Mouse (Mus musculus) liver, embryonic 11.5 days (tissue): ENCODE data around the gene Fndc11. TPM values are rescaled to one million over a fixed set of nuclear protein-coding genes. Genes with fewer than 3 reads are reported as not detected.

Source experiments
- ATAC-seq: fragments of 200-750 bp; cut with Nextera tagmentation; replicated peaks from 2 replicates; pipeline ENCODE4 v1.8.0; 2017; ENCODE audit warnings: moderate number of reproducible peaks, mild to moderate bottlenecking, moderate TSS enrichment, moderate library complexity; ENCODE audit not compliant: low FRiP score
- DNase-seq: peaks from one replicate; pipeline ENCODE4 v3.0.0-alpha.2; 2017; ENCODE audit warnings: low spot score
- H3K27ac ChIP-seq: fragments of 300-500 bp; sonication (generic); 2 replicates; pipeline ENCODE4 v1.5.1; 2014; ENCODE audit warnings: mild to moderate bottlenecking, low read depth, low read length, control low read depth
- H3K27me3 ChIP-seq: fragments of 300-500 bp; sonication (generic); replicated peaks from 2 replicates; pipeline ENCODE4 v1.6.1; 2014; ENCODE audit warnings: low read length, mixed read lengths; ENCODE audit not compliant: control insufficient read depth, insufficient read depth
- H3K36me3 ChIP-seq: fragments of 300-500 bp; sonication (generic); 2 replicates; pipeline ENCODE4 v1.6.1; 2014; ENCODE audit warnings: mild to moderate bottlenecking, low read length, moderate library complexity, mixed read lengths; ENCODE audit not compliant: control insufficient read depth, insufficient read depth
- H3K4me1 ChIP-seq: fragments of 300-500 bp; sonication (generic); replicated peaks from 2 replicates; pipeline ENCODE4 v1.6.1; 2014; ENCODE audit warnings: low read length, mixed read lengths; ENCODE audit not compliant: control insufficient read depth, insufficient read depth
- H3K4me2 ChIP-seq: fragments of 300-500 bp; sonication (generic); 2 replicates; pipeline ENCODE4 v1.6.1; 2014; ENCODE audit warnings: mild to moderate bottlenecking, control low read depth, moderate library complexity
- H3K4me3 ChIP-seq: fragments of 300-500 bp; sonication (generic); 2 replicates; pipeline ENCODE4 v1.5.1; 2014; ENCODE audit warnings: low read depth, low read length, control low read depth
- H3K9ac ChIP-seq: fragments of 300-500 bp; sonication (generic); 2 replicates; pipeline ENCODE4 v1.6.1; 2014; ENCODE audit warnings: low read depth, low read length, control low read depth
- H3K9me3 ChIP-seq: fragments of 300-500 bp; sonication (generic); 2 replicates; pipeline ENCODE4 v1.6.1; 2016; ENCODE audit warnings: low read length, inconsistent platforms, mixed read lengths; ENCODE audit not compliant: control insufficient read depth
- WGBS: fragments of 180-500 bp; shearing (Covaris S2); extraction: QIAGEN DNeasy Blood & Tissue Kit; methylation state at CpG from one replicate; pipeline ENCODE4 v1.1.7; 2014; 5-methylcytosine and 5-hydroxymethylcytosine counted together
- polyA plus RNA-seq: library from polyadenylated mRNA; unstranded; fragments of >200 nt; fragmentation: Nextera tagmentation; extraction: Ambion mirVana; gene quantifications from 2 replicates; pipeline ENCODE4 v1.2.1, GENCODE M21; 2014

Fndc11 gene
- polyA plus RNA-seq, 1 experiment from 2014 or later = 0.34 TPM

GRCm38 (mm10) chr2:181228335-181228734 lies 8.5 kb downstream of the Fndc11 start:
- no peaks in the 10 kb centered on the region for H3K27me3 ChIP-seq
- ATAC-seq (no peak), DNase-seq (no peak)
- H3K9ac ChIP-seq = no peak overlapping the region
- H3K27ac ChIP-seq = no peak overlapping the region
- H3K4me2 ChIP-seq = no peak overlapping the region
- no peak overlapping the region for H3K4me3 ChIP-seq
- H3K4me1 ChIP-seq = no peaks in the 10 kb centered on the region
- 54% methylated on average over 1 of the region's 1 CpGs for WGBS
- H3K9me3 ChIP-seq = no peaks in the 10 kb centered on the region
- no peaks in the 10 kb centered on the region; the same call in 1 of the 2 replicates for H3K36me3 ChIP-seq

DNA sequence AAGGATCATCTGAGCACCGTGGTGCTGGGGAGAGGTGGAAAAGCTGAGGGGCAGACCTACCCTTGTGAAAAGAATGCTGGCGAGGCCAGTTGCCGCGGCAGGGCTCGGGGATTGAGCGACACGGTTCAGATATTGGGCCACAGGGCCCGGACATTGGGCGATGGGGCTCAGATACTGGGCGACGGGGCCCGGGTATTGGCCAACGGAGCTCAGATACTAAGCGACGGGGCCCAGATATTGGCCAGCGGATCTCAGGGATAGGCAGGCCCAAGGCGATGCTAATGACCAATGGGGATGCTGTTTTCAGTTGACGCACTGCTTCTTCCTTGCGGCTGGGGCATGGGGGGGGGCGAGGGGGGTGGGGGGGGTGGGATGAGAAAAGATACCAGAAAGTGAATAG lies 11.4 kb downstream of the Fndc11 start:
- H3K9me3 ChIP-seq = no peaks in the 10 kb centered on the region
- DNase-seq (no peak), ATAC-seq (no peak)
- no peak overlapping the region for H3K27ac ChIP-seq
- no peaks in the 10 kb centered on the region for H3K27me3 ChIP-seq
- no peaks in the 10 kb centered on the region; the same call in 1 of the 2 replicates for H3K36me3 ChIP-seq
- H3K9ac ChIP-seq = no peak overlapping the region
- H3K4me2 ChIP-seq = no peak overlapping the region
- no peaks in the 10 kb centered on the region for H3K4me1 ChIP-seq
- no peak overlapping the region for H3K4me3 ChIP-seq
- WGBS = 78% methylated on average over 20 of the region's 20 CpGs

DNA sequence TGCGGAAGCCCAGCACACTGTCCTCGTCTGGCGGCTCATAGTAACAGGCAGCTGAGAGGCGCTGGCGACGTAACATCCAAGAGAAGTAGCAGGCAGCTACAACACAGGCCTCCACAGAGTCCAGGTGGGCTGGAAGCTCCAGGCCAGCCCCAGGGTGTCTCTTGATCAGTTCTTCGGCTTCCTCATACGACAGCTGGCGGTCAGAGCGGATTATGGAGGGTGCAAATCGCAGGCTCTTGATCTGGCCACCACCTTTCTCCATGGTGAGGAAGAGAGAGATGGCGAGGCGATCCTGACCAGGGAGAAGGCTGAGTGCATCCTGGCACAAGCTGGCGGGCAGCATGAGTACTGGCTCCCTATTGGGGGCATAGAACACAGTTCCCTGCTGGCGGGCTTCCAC lies 13.6 kb downstream of the Fndc11 start:
- Histone ChIP-seq H3K36me3 (no peaks in the 10 kb centered on the region; the same call in 1 of the 2 replicates), H3K9me3 (no peaks in the 10 kb centered on the region), H3K4me3 (no peak overlapping the region), H3K4me2 (no peak overlapping the region), H3K27ac (no peak overlapping the region), H3K27me3 (no peaks in the 10 kb centered on the region), H3K4me1 (no peaks in the 10 kb centered on the region), H3K9ac (no peak overlapping the region)
- ATAC-seq = no peak
- 90% methylated on average over 15 of the region's 15 CpGs for WGBS
- DNase-seq = no peak

DNA sequence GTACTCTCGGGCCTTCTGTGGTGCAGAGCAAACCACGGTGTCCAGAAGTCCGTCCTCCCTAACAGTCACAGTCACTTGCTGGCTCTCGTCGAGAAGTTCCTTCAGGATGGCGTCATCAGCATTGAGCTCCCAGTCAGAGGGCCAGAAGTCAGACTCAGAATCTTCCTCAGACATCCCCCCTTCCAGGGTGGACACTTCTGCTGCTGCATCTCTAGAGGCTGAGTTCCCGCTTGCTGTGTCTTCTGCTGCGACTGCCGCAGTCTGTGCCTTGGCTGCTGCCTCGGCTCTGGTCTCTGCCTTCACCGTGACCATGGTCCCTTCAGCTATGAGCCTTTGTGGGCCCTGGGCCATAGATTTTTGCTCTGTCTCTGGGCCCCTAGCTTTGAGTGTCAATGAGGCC lies 14.9 kb downstream of the Fndc11 start:
- Histone ChIP-seq H3K27ac (no peak overlapping the region), H3K4me1 (no peaks in the 10 kb centered on the region), H3K36me3 (no peaks in the 10 kb centered on the region; the same call in 1 of the 2 replicates), H3K9me3 (no peaks in the 10 kb centered on the region), H3K4me2 (no peak overlapping the region), H3K9ac (no peak overlapping the region), H3K4me3 (no peak overlapping the region), H3K27me3 (no peaks in the 10 kb centered on the region)
- no peak for ATAC-seq
- DNase-seq = no peak
- 86% methylated on average over 11 of the region's 11 CpGs for WGBS

- Histone ChIP-seq H3K9ac (no peak overlapping the region), H3K27ac (no peak overlapping the region), H3K27me3 (no peaks in the 10 kb centered on the region), H3K4me1 (no peaks in the 10 kb centered on the region; the same call in 1 of the 2 replicates), H3K4me3 (no peak overlapping the region), H3K36me3 (no peaks in the 10 kb centered on the region; the same call in 1 of the 2 replicates), H3K9me3 (no peaks in the 10 kb centered on the region), H3K4me2 (no peak overlapping the region)
- no peak for ATAC-seq
- 83% methylated on average over 23 of the region's 23 CpGs for WGBS
- no peak for DNase-seq
These were observed 16.1 kb downstream of the Fndc11 start for GRCm38 (mm10) chr2:181235681-181236566.

DNA sequence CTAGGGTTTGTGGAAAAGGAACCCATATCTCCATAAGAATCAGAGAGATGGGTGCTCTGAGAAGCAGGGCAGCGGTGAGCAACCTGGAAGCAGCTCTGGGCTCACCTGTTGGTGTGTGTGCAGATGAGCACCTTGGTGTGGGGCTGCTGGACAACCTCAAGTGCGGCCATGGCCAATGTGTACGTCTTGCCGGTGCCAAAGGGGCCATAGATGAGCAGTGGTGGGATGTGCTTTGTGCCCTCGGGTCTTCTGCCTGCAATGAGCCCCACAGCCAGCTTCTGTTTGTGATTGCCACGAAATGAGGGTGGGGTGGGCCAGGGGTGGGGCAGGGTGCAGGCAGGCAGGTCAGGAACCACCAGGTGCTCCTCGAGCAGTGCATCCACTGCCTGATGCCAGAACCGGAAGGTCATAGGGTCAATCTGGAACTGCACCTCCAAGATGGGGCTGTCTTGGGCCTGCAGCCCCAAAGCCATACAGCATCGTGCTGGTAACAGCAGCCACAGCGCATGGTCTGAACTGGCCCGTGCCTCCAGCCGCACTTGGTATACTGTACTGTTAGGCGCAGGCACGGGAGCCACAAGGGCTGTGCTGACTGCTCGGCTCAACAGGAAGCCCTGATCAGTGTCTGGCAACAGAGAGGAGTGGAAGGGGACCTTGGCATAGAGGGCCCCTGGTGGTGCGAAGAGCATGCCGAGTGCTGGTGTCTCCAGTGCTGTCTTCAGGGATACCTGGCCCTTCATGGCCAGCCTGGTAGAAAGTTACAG lies 17.6 kb downstream of the Fndc11 start:
- H3K9me3 ChIP-seq = no peaks in the 10 kb centered on the region
- no peak overlapping the region for H3K4me3 ChIP-seq
- no peak overlapping the region for H3K27ac ChIP-seq
- peaks cover 5% of the 10 kb centered on the region for H3K4me1 ChIP-seq
- H3K9ac ChIP-seq = no peak overlapping the region
- H3K36me3 ChIP-seq = no peaks in the 10 kb centered on the region; the same call in 1 of the 2 replicates
- 86% methylated on average over 17 of the region's 17 CpGs for WGBS
- no peaks in the 10 kb centered on the region for H3K27me3 ChIP-seq
- H3K4me2 ChIP-seq = no peak overlapping the region
- ATAC-seq = no peak
- no peak for DNase-seq

GRCm38 (mm10) chr2:181238091-181238610 lies 18.3 kb downstream of the Fndc11 start:
- Histone ChIP-seq H3K4me3 (no peak overlapping the region), H3K9me3 (no peaks in the 10 kb centered on the region), H3K9ac (no peak overlapping the region), H3K36me3 (no peaks in the 10 kb centered on the region), H3K4me2 (no peak overlapping the region), H3K27ac (no peak overlapping the region), H3K27me3 (no peaks in the 10 kb centered on the region), H3K4me1 (peaks cover 6% of the 10 kb centered on the region)
- no peak for DNase-seq
- WGBS = 82% methylated on average over 10 of the region's 10 CpGs
- no peak for ATAC-seq

DNA sequence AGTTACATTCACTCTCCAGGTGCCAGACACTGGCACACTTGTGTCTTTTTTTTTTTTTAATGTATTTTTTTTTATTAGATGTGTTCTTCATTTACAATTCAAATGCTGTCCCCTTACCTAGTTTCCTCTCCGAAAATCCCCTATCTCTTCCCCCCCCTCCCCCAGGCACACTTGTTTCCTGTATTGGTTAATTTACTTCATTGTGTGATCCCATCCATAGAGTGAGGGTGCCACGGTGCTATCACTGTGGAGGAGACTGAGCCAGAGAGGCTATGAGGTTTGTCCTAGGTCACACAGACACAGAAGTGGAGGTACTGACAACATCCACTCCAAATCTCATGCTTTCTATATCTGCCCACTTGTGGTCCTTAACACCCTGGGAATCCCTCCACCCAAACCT lies 19.0 kb downstream of the Fndc11 start:
- no peaks in the 10 kb centered on the region for H3K36me3 ChIP-seq
- H3K27ac ChIP-seq = no peak overlapping the region
- no peak overlapping the region for H3K4me2 ChIP-seq
- no peak for DNase-seq
- no peak overlapping the region for H3K4me3 ChIP-seq
- H3K4me1 ChIP-seq = peaks cover 8% of the 10 kb centered on the region
- H3K27me3 ChIP-seq = no peaks in the 10 kb centered on the region
- no peaks in the 10 kb centered on the region for H3K9me3 ChIP-seq
- ATAC-seq = no peak
- no peak overlapping the region for H3K9ac ChIP-seq
- WGBS = 67% methylated on average over 2 of the region's 2 CpGs
